Mouse (Mus musculus) kidney, embryonic 16.5 days (tissue): ENCODE data around the gene Nfya. TPM values are rescaled to one million over a fixed set of nuclear protein-coding genes. Genes with fewer than 3 reads are reported as not detected.

ENCODE experiments used
- ATAC-seq: fragments of 200-750 bp; cut with Nextera tagmentation; 2 replicates; pipeline ENCODE4 v1.8.0; 2017; ENCODE audit warnings: moderate TSS enrichment; ENCODE audit not compliant: low FRiP score, low TSS enrichment
- H3K27ac ChIP-seq: fragments of 300-500 bp; sonication (generic); 2 replicates; pipeline ENCODE4 v1.5.1; 2014; ENCODE audit warnings: low read length
- H3K27me3 ChIP-seq: fragments of 300-500 bp; sonication (generic); 2 replicates; pipeline ENCODE4 v1.6.1; 2014; ENCODE audit warnings: low read length, control low read depth, mixed read lengths; ENCODE audit not compliant: insufficient read depth
- H3K36me3 ChIP-seq: fragments of 300-500 bp; sonication (generic); 2 replicates; pipeline ENCODE4 v1.6.1; 2014; ENCODE audit warnings: low read length, control low read depth, mixed read lengths; ENCODE audit not compliant: insufficient read depth
- H3K4me1 ChIP-seq: fragments of 300-500 bp; sonication (generic); 2 replicates; pipeline ENCODE4 v1.6.1; 2014; ENCODE audit warnings: low read length, control low read depth, mixed read lengths; ENCODE audit not compliant: insufficient read depth
- H3K4me2 ChIP-seq: fragments of 300-500 bp; sonication (generic); replicated peaks from 2 replicates; pipeline ENCODE4 v1.6.1; 2014; ENCODE audit warnings: low read depth, low read length
- H3K4me3 ChIP-seq: fragments of 300-500 bp; sonication (generic); 2 replicates; pipeline ENCODE4 v1.5.1; 2014; ENCODE audit warnings: mild to moderate bottlenecking, low read length
- H3K9ac ChIP-seq: fragments of 300-500 bp; sonication (generic); replicated peaks from 2 replicates; pipeline ENCODE4 v1.6.1; 2014; ENCODE audit warnings: low read length
- H3K9me3 ChIP-seq: fragments of 300-500 bp; sonication (generic); 2 replicates; pipeline ENCODE4 v1.6.1; 2016; ENCODE audit warnings: low read length, control low read depth
- WGBS: fragments of 180-500 bp; shearing (Covaris S2); extraction: QIAGEN DNeasy Blood & Tissue Kit; methylation state at CpG from one replicate; pipeline ENCODE4 v1.1.7; 2014; 5-methylcytosine and 5-hydroxymethylcytosine counted together
- polyA plus RNA-seq: library from polyadenylated mRNA; unstranded; fragments of >200 nt; fragmentation: Nextera tagmentation; extraction: Ambion mirVana; gene quantifications from 2 replicates; pipeline ENCODE4 v1.2.1, GENCODE M21; 2015

Nfya gene
- polyA plus RNA-seq, 1 experiment from 2014 or later = 16.6 TPM

DNA sequence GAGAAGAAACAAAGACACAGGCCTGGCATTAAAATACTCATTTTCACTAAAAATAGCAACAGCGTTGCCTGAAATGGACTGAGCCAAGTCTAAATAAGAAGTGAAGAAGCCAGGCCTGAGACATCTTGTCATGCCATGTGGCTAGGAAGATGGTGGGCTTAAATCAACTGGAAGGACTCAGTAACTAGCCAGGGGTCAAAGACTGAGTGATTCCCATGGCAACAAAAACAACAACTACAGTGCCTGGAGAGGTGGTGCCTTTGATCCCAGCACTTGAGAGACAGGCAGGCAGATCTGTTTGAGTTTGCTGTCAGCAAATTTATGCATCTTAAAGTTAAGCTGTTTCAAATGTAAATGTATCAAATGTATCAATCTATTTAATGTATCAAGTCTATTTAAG lies 69.4 kb downstream of the Nfya start:
- Histone ChIP-seq H3K9me3 (no peaks in the 10 kb centered on the region), H3K4me2 (no peak overlapping the region), H3K4me3 (no peak overlapping the region), H3K36me3 (no peaks in the 10 kb centered on the region), H3K27ac (no peak overlapping the region), H3K4me1 (no peaks in the 10 kb centered on the region), H3K27me3 (no peaks in the 10 kb centered on the region), H3K9ac (no peak overlapping the region)
- WGBS = 96% methylated on average over 1 of the region's 1 CpGs
- no peak for ATAC-seq

Other genes with a start within 250 kb of the Nfya start
- 0.15 TPM in 1 of 2 replicates, not detected in the other for gene A530064D06Rik, start 242.6 kb downstream of the Nfya start, polyA plus RNA-seq
- 0.14 TPM in 1 of 2 replicates, not detected in the other for gene Trem1, start 177.1 kb downstream of the Nfya start, polyA plus RNA-seq
- gene Trem3, start 162.1 kb downstream of the Nfya start, polyA plus RNA-seq = 0.21 TPM in 1 of 2 replicates, not detected in the other
- 0.41 and 0.46 TPM in 2 replicates for gene Treml4, start 145.6 kb downstream of the Nfya start, polyA plus RNA-seq
- gene Treml2, start 110.4 kb downstream of the Nfya start, polyA plus RNA-seq = 0.09 and 0.32 TPM in 2 replicates
- gene B430306N03Rik, start 93.8 kb downstream of the Nfya start, polyA plus RNA-seq = 0.17 and 0.25 TPM in 2 replicates
- 1.8 and 2.4 TPM in 2 replicates for gene Trem2, start 63.5 kb downstream of the Nfya start, polyA plus RNA-seq
- gene Treml1, start 50.0 kb downstream of the Nfya start, polyA plus RNA-seq = 0.59 and 0.66 TPM in 2 replicates
- gene Oard1, start 108 bp upstream of the Nfya start, polyA plus RNA-seq = 70.2 and 77.9 TPM in 2 replicates
- gene Apobec2, start 23.0 kb upstream of the Nfya start, polyA plus RNA-seq = 2.6 and 2.7 TPM in 2 replicates
- gene Tspo2, start 41.6 kb upstream of the Nfya start, polyA plus RNA-seq = 1.7 and 2.0 TPM in 2 replicates
- gene Unc5cl, start 45.0 kb upstream of the Nfya start, polyA plus RNA-seq = 8.3 and 8.8 TPM in 2 replicates